Mouse (Mus musculus) megakaryocyte, embryonic 14.5 days (primary cell): Measurements from ENCODE around the gene Ostc.

Experiments used
- FLI1 ChIP-seq: IDR thresholded peaks from 2 replicates; pipeline ENCODE4 v1.6.1; 2012; ENCODE audit warnings: low read length, inconsistent platforms, mixed read lengths
- GATA1 ChIP-seq: IDR thresholded peaks from 3 replicates; pipeline ENCODE4 v1.6.1; 2012; ENCODE audit warnings: mixed read lengths, low read length, inconsistent platforms, borderline replicate concordance

GRCm38 (mm10) chr3:130682183-130682582, 27.1 kb downstream of the Ostc start:
- no peak for TF ChIP-seq GATA1
- no peak for TF ChIP-seq FLI1
